In the genomic region with DNA sequence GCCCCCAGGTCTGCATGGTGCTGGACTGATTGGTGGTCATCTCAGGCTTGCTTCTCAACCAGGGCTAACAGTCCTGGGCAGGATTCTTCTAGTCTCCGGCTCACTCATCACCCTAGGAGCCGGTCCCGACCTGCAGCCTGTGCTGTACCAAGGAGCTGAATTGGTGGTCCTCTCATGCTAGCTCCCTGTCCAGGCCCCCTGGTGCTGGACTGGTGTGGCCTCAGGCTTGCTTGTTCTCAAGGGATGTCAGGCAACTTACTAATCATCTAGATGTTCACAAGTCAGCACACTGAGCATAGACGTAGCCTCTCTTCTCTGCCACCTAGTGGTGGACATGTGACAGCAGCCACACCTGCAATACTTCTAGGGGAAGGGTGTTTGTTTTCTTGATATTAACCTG, we compare ENCODE assay signal across 8 mouse cellular contexts. TPM values are rescaled to one million over a fixed set of nuclear protein-coding genes. Genes with fewer than 3 reads are reported as not detected.
DNase-seq lines count a peak whose midpoint lies in the region; ATAC-seq and TF ChIP-seq lines count a peak whose summit lies in the region.

No protein-coding gene starts in this region.

- ATAC-seq in limb, embryonic 13.5 days (ENCODE audit: low FRiP score, low read depth): 0 out of 2 replicates have a peak, but pooled peaks have one; percentile 42
- ATAC-seq in midbrain, embryonic 15.5 days (replicated peaks): peak; percentile 24; the same call in 1 of the 2 replicates

- intact Hi-C loops in heart, postnatal 36 days (cut with DNase I): loop anchor here (5.0 kb wide), 2 partner anchors 221 to 474 kb away; no protein-coding TSS in a partner anchor

- no peak overlapping the region for H3K9ac ChIP-seq in limb, embryonic 13.5 days
- H3K9ac ChIP-seq in midbrain, embryonic 15.5 days: no peak overlapping the region

- no peaks in the 10 kb centered on the region for H3K36me3 ChIP-seq in C2C12 (ENCODE audit: control insufficient read depth, insufficient read depth)
- no peaks in the 10 kb centered on the region for H3K36me3 ChIP-seq in limb, embryonic 13.5 days
- no peaks in the 10 kb centered on the region for H3K36me3 ChIP-seq in midbrain, embryonic 15.5 days (replicated peaks)

- no peak overlapping the region for H3ac ChIP-seq in C2C12 (ENCODE audit: control insufficient read depth, insufficient read length, low read depth)

- H3K4me1 ChIP-seq in limb, embryonic 13.5 days: no peaks in the 10 kb centered on the region
- H3K4me1 ChIP-seq in midbrain, embryonic 15.5 days: no peaks in the 10 kb centered on the region

- DNase-seq in frontal cortex, postnatal 36 days (ENCODE audit: low spot score in 2 of 2): peak; percentile 8 to 16
- DNase-seq in frontal cortex, postnatal 10 days (ENCODE audit: low spot score in 2 of 2): no peak
- DNase-seq in cerebellum, postnatal 10 days: peak; percentile 58 to 76
- peak; percentile 8 to 14 for DNase-seq in heart, postnatal 36 days
- DNase-seq in left cerebral cortex, adult 8-10 months (ENCODE audit: low spot score in 2 of 2): no peak

- no peaks in the 10 kb centered on the region for H3K9me3 ChIP-seq in limb, embryonic 13.5 days
- no peaks in the 10 kb centered on the region for H3K9me3 ChIP-seq in midbrain, embryonic 15.5 days

- peak; percentile 53 for TF ChIP-seq CTCF in C2C12 (IDR thresholded peaks at IDR 0.05; ENCODE audit: control insufficient read depth, insufficient read depth, insufficient read length)

- no peaks in the 10 kb centered on the region for H3K79me3 ChIP-seq in C2C12 (ENCODE audit: low read depth)

- no peak overlapping the region for H3K4me3 ChIP-seq in C2C12 (ENCODE audit: insufficient read depth, poor library complexity, severe bottlenecking)
- H3K4me3 ChIP-seq in limb, embryonic 13.5 days: no peak overlapping the region
- no peak overlapping the region for H3K4me3 ChIP-seq in midbrain, embryonic 15.5 days

- no peak overlapping the region for H3K4me2 ChIP-seq in limb, embryonic 13.5 days (replicated peaks)
- H3K4me2 ChIP-seq in midbrain, embryonic 15.5 days: no peak overlapping the region

- no peaks in the 10 kb centered on the region for H3K79me2 ChIP-seq in C2C12 (ENCODE audit: control insufficient read depth, insufficient read depth)

- 59% methylated on average over 4 of the region's 4 CpGs for WGBS in limb, embryonic 13.5 days
- 63% methylated on average over 4 of the region's 4 CpGs for WGBS in midbrain, embryonic 15.5 days

- H3K27me3 ChIP-seq in C2C12 (ENCODE audit: control insufficient read depth, insufficient read depth, insufficient read length): peaks cover 27% of the 10 kb centered on the region
- peaks cover 24% of the 10 kb centered on the region for H3K27me3 ChIP-seq in limb, embryonic 13.5 days
- peaks cover 8% of the 10 kb centered on the region for H3K27me3 ChIP-seq in midbrain, embryonic 15.5 days (replicated peaks)

- H3K27ac ChIP-seq in limb, embryonic 13.5 days: no peak overlapping the region
- no peak overlapping the region for H3K27ac ChIP-seq in midbrain, embryonic 15.5 days

TF ChIP-seq in C2C12, 6 proteins besides CTCF, POLR2A, EP300 and RAD21:
- TF ChIP-seq CEBPB (IDR thresholded peaks at IDR 0.05; ENCODE audit: low read depth) (no peak), USF1 (IDR thresholded peaks at IDR 0.05; ENCODE audit: low read depth) (peak; percentile 16), MYOG (IDR thresholded peaks at IDR 0.05; ENCODE audit: control insufficient read depth, extremely low read depth, insufficient read length) (no peak), MYOD1 (IDR thresholded peaks at IDR 0.05; ENCODE audit: control insufficient read depth, insufficient read length, low read depth) (no peak), MAX (IDR thresholded peaks at IDR 0.05) (no peak), FOSL1 (IDR thresholded peaks at IDR 0.05; ENCODE audit: insufficient read depth, low read length, poor library complexity, severe bottlenecking) (no peak)

RNA-seq across cellular contexts. Expression of a gene that starts 9.6 kb away (rescaled TPM):
- 53.6 TPM for polyA plus RNA-seq in C2C12 (2012; fragmentation: generic; extraction: Trizol)
- 10 to 100 TPM; 29.5 to 32.0 TPM for total RNA-seq in heart, postnatal 36 days (2021)
- 52.2 and 52.7 TPM in 2 replicates for polyA plus RNA-seq in limb, embryonic 13.5 days (2015; fragmentation: Nextera tagmentation; extraction: Ambion mirVana)
- polyA plus RNA-seq in midbrain, embryonic 15.5 days (2015; fragmentation: Nextera tagmentation; extraction: Ambion mirVana): 30.1 and 30.9 TPM in 2 replicates
- 10 to 100 TPM; 32.2 to 45.5 (median 40.7) TPM for total RNA-seq in left cerebral cortex, adult 8-10 months (2022)

RNA-seq across cellular contexts. Expression of a gene that starts 57.6 kb away (rescaled TPM):
- not detected for polyA plus RNA-seq in C2C12 (2012; fragmentation: generic; extraction: Trizol)
- 1 to 10 TPM in 1 of 2 experiments, under 1 TPM in 1; 0.92 to 1.1 TPM for total RNA-seq in heart, postnatal 36 days (2021)
- 4.9 and 6.1 TPM in 2 replicates for polyA plus RNA-seq in limb, embryonic 13.5 days (2015; fragmentation: Nextera tagmentation; extraction: Ambion mirVana)
- 2.6 and 5.1 TPM in 2 replicates for polyA plus RNA-seq in midbrain, embryonic 15.5 days (2015; fragmentation: Nextera tagmentation; extraction: Ambion mirVana)
- 1 to 10 TPM; 1.6 to 2.3 (median 2.0) TPM for total RNA-seq in left cerebral cortex, adult 8-10 months (2022)

Comparison
In these comparisons a context has a peak if more than half of its experiments do, and no peak if none do; other contexts are left out.
1. DNase-seq: peak in frontal cortex, postnatal 36 days (2 of 2), cerebellum, postnatal 10 days (2 of 2) and heart, postnatal 36 days (2 of 2); none in frontal cortex, postnatal 10 days (0 of 2) and left cerebral cortex, adult 8-10 months (0 of 2).